Mouse (Mus musculus) thymus, postnatal 25 days (tissue): ENCODE measurements around the gene Nxf7.
A peak's percentile ranks its signal among the peaks of the same experiment; 100 is the strongest.
"Not testable (repeated sequence)": the region's sequence is repeated elsewhere in the genome, so short reads cannot be mapped to it uniquely, and the experiment has no call there.

Experiments
- DNase-seq: peaks from one replicate; pipeline ENCODE4 v3.0.0; 2022

Nxf7 gene

GRCm38 (mm10) chrX:135598677-135599076, at the start of gene Nxf7:
Gene Nxf7, minus strand, starts transcription at chrX:135598777.
- DNase-seq, result no peak

GRCm38 (mm10) chrX:135627605-135628004, 29.0 kb upstream of the Nxf7 start, which contains the start of gene Prame:
Gene Prame, minus strand, starts transcription at chrX:135627705.
- DNase-seq, result no peak

- DNase-seq, result peak; percentile 33
Observed at GRCm38 (mm10) chrX:135601298-135602029, 2.9 kb upstream of the Nxf7 start.

DNA sequence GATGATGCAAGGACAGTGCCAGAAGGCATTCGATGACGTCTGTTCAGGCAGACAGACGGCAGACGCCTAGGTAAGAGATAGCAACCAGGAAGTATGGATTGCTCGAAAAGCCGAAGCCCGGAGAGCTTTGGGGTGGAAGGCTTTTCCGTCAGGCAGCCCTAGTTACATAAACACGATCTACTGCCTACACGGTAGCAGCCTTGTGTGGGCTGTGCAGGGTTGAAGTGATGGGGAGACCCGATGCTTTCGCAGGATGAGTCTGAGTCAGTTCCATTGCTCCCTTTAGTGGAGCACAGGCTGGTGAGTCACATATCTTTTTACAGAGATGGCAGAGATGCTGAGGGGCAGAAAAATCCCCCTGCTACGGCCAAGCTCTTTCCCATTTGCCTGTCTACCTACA, 481 bp downstream of the Nxf7 start:
- DNase-seq, result no peak

DNA sequence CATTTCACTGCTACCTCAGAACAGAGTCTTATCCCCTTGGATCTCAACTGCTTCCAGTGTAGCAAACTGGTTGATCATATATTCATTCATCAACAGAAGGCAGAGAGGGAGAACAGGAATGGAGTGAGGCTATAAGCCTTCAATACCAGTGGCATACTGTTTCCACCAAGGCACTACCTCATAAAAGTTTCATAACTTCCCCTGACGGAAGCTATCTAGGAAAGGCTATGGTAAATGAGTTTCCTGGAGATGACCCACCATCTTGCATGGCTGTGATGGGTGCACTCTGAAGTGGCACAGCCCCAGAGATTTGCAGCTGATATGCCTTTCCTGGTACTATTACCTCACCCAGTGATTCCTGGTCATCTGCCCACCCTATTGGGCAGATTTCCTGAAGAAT, 22.2 kb downstream of the Nxf7 start:
- no peak for DNase-seq

- DNase-seq, result not testable (repeated sequence)
Observed at GRCm38 (mm10) chrX:135574958-135575628, 23.5 kb downstream of the Nxf7 start.

DNA sequence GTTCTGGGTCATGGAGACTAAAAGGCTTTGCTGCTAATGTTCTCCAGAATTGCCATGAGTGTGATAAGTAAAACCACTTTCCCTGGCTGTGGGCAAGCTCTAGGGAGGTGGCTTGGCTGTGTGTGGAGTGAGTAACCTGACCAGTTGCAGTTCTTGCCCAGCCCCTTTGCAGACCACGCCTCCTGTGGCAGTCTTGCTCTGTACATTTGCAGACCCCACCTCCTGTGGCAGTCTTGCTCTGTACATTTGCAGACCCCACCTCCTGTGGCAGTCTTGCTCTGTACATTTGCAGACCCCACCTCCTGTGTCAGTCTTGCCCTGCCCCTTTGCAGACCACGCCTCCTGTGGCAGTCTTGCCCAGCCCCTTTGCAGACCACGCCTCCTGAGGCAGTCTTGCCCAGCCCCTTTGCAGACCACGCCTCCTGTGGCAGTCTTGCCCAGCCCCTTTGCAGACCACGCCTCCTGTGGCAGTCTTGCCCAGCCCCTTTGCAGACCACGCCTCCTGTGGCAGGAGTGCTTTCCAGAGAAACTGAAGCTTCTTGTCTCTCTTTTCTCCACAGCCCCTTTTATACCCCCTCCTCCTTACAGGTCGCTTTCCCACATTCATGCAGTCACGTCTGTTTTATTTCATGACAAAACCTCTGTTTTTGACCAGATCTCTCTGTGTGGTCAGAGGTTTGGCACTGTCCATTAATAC, 24.2 kb downstream of the Nxf7 start:
- peak; percentile 1 for DNase-seq

DNA sequence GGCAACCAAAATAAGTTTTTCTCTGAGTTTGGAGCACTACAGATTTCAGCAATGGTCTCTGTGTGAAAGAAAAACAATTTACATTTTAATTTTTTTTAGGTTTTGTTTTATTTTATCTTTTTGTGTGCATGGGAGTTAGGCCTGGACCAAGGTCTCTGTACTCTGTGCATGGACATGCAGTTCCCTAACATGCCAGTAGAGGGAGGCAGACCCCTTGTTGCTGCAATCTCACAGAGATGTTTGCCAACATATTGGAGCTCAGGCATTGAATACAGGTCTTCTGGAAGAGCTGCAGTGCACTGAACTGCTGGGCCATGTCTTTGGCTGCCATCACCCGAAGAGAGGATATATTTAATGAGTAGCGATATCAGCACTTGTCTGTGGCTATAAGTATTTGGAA, 29.1 kb downstream of the Nxf7 start:
- DNase-seq, result peak; percentile 55

GRCm38 (mm10) chrX:135564934-135565333, 33.6 kb downstream of the Nxf7 start:
- peak; percentile 36 for DNase-seq

DNA sequence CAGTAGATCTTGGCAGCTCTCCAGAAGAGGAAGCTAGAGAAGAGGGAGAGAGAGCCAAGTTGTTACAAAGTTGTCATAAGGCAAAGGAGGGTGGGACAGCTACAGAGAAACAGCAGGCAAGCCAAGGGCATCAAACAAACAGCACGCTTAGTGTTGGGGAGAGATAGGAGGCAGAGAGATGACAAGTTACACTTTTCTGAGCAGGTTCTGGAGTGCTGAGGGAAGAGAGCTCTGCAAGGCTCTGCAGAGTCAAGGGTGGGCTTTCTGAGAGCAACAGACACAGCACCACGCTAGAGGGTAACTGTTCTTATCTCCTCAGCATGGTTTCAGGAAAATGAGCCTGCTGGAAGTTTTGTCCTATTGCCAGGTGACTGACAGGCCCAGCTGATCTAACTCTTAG, 35.7 kb downstream of the Nxf7 start:
- DNase-seq, result no peak

GRCm38 (mm10) chrX:135561693-135562092, 36.9 kb downstream of the Nxf7 start:
- DNase-seq, result not testable (repeated sequence)

GRCm38 (mm10) chrX:135560933-135561332, 37.6 kb downstream of the Nxf7 start:
- peak; percentile 62 for DNase-seq

- DNase-seq, result peak; percentile 25
Observed at GRCm38 (mm10) chrX:135559665-135560064, 38.9 kb downstream of the Nxf7 start.
